Mouse (Mus musculus) MEL (cell line): ENCODE data around the gene Ephb2. TPM values are rescaled to one million over a fixed set of nuclear protein-coding genes. Genes with fewer than 3 reads are reported as not detected.

Experiments
- DNase-seq: peaks from one replicate; pipeline ENCODE4 v3.0.0; 2011; ENCODE audit warnings: low read depth, low spot score
- H3K27ac ChIP-seq: 2 replicates; pipeline ENCODE4 v1.5.1; 2012; ENCODE audit warnings: low read depth, mild to moderate bottlenecking, control low read depth, low read length, moderate library complexity; ENCODE audit not compliant: control insufficient read depth
- H3K27me3 ChIP-seq, 2 experiments: fragments of 150-350 bp in 1 of 2; sonication (generic) in 1 of 2; 2 replicates each; pipeline ENCODE4 v1.6.1; 2012; ENCODE audit warnings: low read length in 2 of 2, mild to moderate bottlenecking in 2 of 2, improper control_type of control experiment in 1 of 2, moderate library complexity in 1 of 2; ENCODE audit not compliant: insufficient read depth in 2 of 2, control insufficient read depth in 1 of 2
- H3K36me3 ChIP-seq, 2 experiments: 2 replicates each; pipeline ENCODE4 v1.6.1; 2012 to 2014; ENCODE audit warnings: low read length in 2 of 2, improper control_type of control experiment in 1 of 2, inconsistent platforms in 1 of 2, mild to moderate bottlenecking in 1 of 2; ENCODE audit not compliant: insufficient read depth in 2 of 2, control insufficient read depth in 1 of 2
- H3K4me1 ChIP-seq, 2 experiments: fragments of 150-350 bp in 1 of 2; sonication (generic) in 1 of 2; 2 replicates each; pipeline ENCODE4 v1.6.1; 2012; ENCODE audit warnings: low read length in 2 of 2, improper control_type of control experiment in 1 of 2, mild to moderate bottlenecking in 1 of 2; ENCODE audit not compliant: insufficient read depth in 2 of 2, control insufficient read depth in 1 of 2
- H3K4me3 ChIP-seq, 2 experiments: fragments of 150-350 bp in 1 of 2; sonication (generic) in 1 of 2; 2 replicates each; pipeline ENCODE4 v1.5.1; 2012; ENCODE audit warnings: low read depth in 2 of 2, low read length in 2 of 2, mild to moderate bottlenecking in 2 of 2, moderate library complexity in 2 of 2, control low read depth in 1 of 2, improper control_type of control experiment in 1 of 2; ENCODE audit not compliant: control insufficient read depth in 1 of 2, insufficient read depth in 1 of 2
- H3K79me2 ChIP-seq: 2 replicates; pipeline ENCODE4 v1.6.1; 2012; ENCODE audit warnings: mild to moderate bottlenecking, low read length, moderate library complexity; ENCODE audit not compliant: control insufficient read depth, poor library complexity, insufficient read depth
- H3K9ac ChIP-seq: 2 replicates; pipeline ENCODE4 v1.6.1; 2012; ENCODE audit warnings: low read depth, mild to moderate bottlenecking, control low read depth, low read length, moderate library complexity; ENCODE audit not compliant: control insufficient read depth, poor library complexity, severe bottlenecking
- H3K9me3 ChIP-seq: fragments of 150-350 bp; sonication (generic); replicated peaks from 2 replicates; pipeline ENCODE4 v1.6.1; 2012; ENCODE audit warnings: mild to moderate bottlenecking, low read length, improper control_type of control experiment, moderate library complexity; ENCODE audit not compliant: insufficient read depth
- BHLHE40 ChIP-seq: IDR thresholded peaks from 2 replicates; pipeline ENCODE4 v1.6.1; 2012; ENCODE audit warnings: low read depth, mild to moderate bottlenecking, inconsistent platforms, low read length, improper control_type of control experiment, borderline replicate concordance
- CHD1 ChIP-seq: IDR thresholded peaks from 2 replicates; pipeline ENCODE4 v1.6.1; 2012; ENCODE audit warnings: low read depth, mild to moderate bottlenecking, inconsistent platforms, low read length, improper control_type of control experiment
- CHD2 ChIP-seq: IDR thresholded peaks from 2 replicates; pipeline ENCODE4 v1.6.1; 2011; ENCODE audit warnings: low read length, improper control_type of control experiment
- CTCF ChIP-seq, 3 experiments: IDR thresholded peaks in 2 of 3; conservative IDR thresholded peaks in 1 of 3; 2 replicates each; pipeline ENCODE4 v1.5.1; 2011 to 2012; ENCODE audit warnings: low read length in 3 of 3, low read depth in 2 of 3, mild to moderate bottlenecking in 2 of 3, improper control_type of control experiment in 1 of 3, inconsistent platforms in 1 of 3, mixed read lengths in 1 of 3, moderate library complexity in 1 of 3; ENCODE audit not compliant: control insufficient read depth in 1 of 3, insufficient read depth in 1 of 3, poor library complexity in 1 of 3, severe bottlenecking in 1 of 3
- E2F4 ChIP-seq: IDR thresholded peaks from 2 replicates; pipeline ENCODE4 v1.6.1; 2011; ENCODE audit warnings: low read depth, low read length, improper control_type of control experiment, borderline replicate concordance
- EP300 ChIP-seq, 2 experiments: IDR thresholded peaks; 2 replicates each; pipeline ENCODE4 v1.6.1; 2011; ENCODE audit warnings: improper control_type of control experiment in 2 of 2, low read length in 2 of 2, low read depth in 1 of 2, mild to moderate bottlenecking in 1 of 2
- ETS1 ChIP-seq: IDR thresholded peaks from 2 replicates; pipeline ENCODE4 v1.6.1; 2012; ENCODE audit warnings: low read depth, mild to moderate bottlenecking, inconsistent platforms, low read length, improper control_type of control experiment, moderate library complexity
- HCFC1 ChIP-seq: IDR thresholded peaks from 2 replicates; pipeline ENCODE4 v1.6.1; 2012; ENCODE audit warnings: low read depth, mild to moderate bottlenecking, inconsistent platforms, low read length, improper control_type of control experiment, moderate library complexity
- KAT2A ChIP-seq: conservative IDR thresholded peaks from 2 replicates; pipeline ENCODE4 v1.6.1; 2012; ENCODE audit warnings: low read depth, low read length, improper control_type of control experiment, inconsistent platforms
- MAX ChIP-seq: IDR thresholded peaks from 2 replicates; pipeline ENCODE4 v1.6.1; 2011; ENCODE audit warnings: low read length, improper control_type of control experiment
- MAZ ChIP-seq: IDR thresholded peaks from 2 replicates; pipeline ENCODE4 v1.6.1; 2012; ENCODE audit warnings: low read depth, mild to moderate bottlenecking, inconsistent platforms, low read length, improper control_type of control experiment
- NELFE ChIP-seq: IDR thresholded peaks from 2 replicates; pipeline ENCODE4 v1.6.1; 2011; ENCODE audit warnings: low read depth, low read length, improper control_type of control experiment
- NRF1 ChIP-seq: IDR thresholded peaks from 2 replicates; pipeline ENCODE4 v1.6.1; 2014; ENCODE audit warnings: low read depth, mild to moderate bottlenecking, inconsistent platforms, low read length, improper control_type of control experiment, moderate library complexity; ENCODE audit not compliant: poor library complexity, insufficient read depth, severe bottlenecking
- POLR2AphosphoS5 ChIP-seq: IDR thresholded peaks from 2 replicates; pipeline ENCODE4 v1.6.1; 2012; ENCODE audit warnings: low read depth, borderline replicate concordance, mild to moderate bottlenecking, inconsistent platforms, low read length, moderate library complexity, mixed read lengths
- RCOR1 ChIP-seq: IDR thresholded peaks from 2 replicates; pipeline ENCODE4 v1.6.1; 2012; ENCODE audit warnings: low read depth, mild to moderate bottlenecking, inconsistent platforms, low read length, improper control_type of control experiment
- TCF12 ChIP-seq: IDR thresholded peaks from 2 replicates; pipeline ENCODE4 v1.6.1; 2014; ENCODE audit warnings: low read depth, mild to moderate bottlenecking, inconsistent platforms, low read length, improper control_type of control experiment, moderate library complexity
- UBTF ChIP-seq: IDR thresholded peaks from 2 replicates; pipeline ENCODE4 v1.6.1; 2012; ENCODE audit warnings: low read depth, mild to moderate bottlenecking, inconsistent platforms, low read length, improper control_type of control experiment, moderate library complexity, borderline replicate concordance; ENCODE audit not compliant: insufficient read depth
- USF1 ChIP-seq: IDR thresholded peaks from 2 replicates; pipeline ENCODE4 v1.6.1; 2014; ENCODE audit warnings: low read depth, mild to moderate bottlenecking, inconsistent platforms, low read length, improper control_type of control experiment, moderate library complexity
- ZC3H11A ChIP-seq: IDR thresholded peaks from 2 replicates; pipeline ENCODE4 v1.6.1; 2012; ENCODE audit warnings: low read depth, mild to moderate bottlenecking, inconsistent platforms, low read length, improper control_type of control experiment
- ZNF384 ChIP-seq: IDR thresholded peaks from 2 replicates; pipeline ENCODE4 v1.6.1; 2012; ENCODE audit warnings: low read depth, mild to moderate bottlenecking, inconsistent platforms, low read length, improper control_type of control experiment
- polyA plus RNA-seq, 2 experiments: library from polyadenylated mRNA; stranded (reverse) in 1 of 2; unstranded in 1 of 2; fragments of >175 nt in 1 of 2; fragments of >200 nt in 1 of 2; gene quantifications; 2 replicates each; pipeline versions ENCODE4 v1.2.1 to v1.2.4; 2012; ENCODE audit warnings: low replicate concordance in 2 of 2, low read depth in 1 of 2; ENCODE audit not compliant: insufficient read length in 2 of 2, insufficient read depth in 1 of 2, missing spikeins in 1 of 2
- total RNA-seq: library from RNA; depleted of rRNA; stranded (reverse); fragments of 300-350 nt; gene quantifications from 2 replicates; pipeline ENCODE4 v1.2.3, GENCODE M21; 2012

The Ephb2 gene
- total and polyA plus RNA-seq, 3 experiments: 1.9 to 4.1 TPM; not detected in 1

- Histone ChIP-seq H3K27ac (no peak overlapping the region), H3K4me1 (no peaks in the 10 kb centered on the region), H3K36me3 (no peaks in the 10 kb centered on the region), H3K27me3 (no peaks in the 10 kb centered on the region), H3K9me3 (no peaks in the 10 kb centered on the region), H3K9ac (no peak overlapping the region), H3K4me3 (no peak overlapping the region), H3K79me2 (no peaks in the 10 kb centered on the region)
- DNase-seq: no peak
- no peak for TF ChIP-seq CTCF (IDR thresholded peaks at IDR 0.05 in 2 of 3, conservative IDR thresholded peaks at IDR 0.05 in 1 of 3; ENCODE audit: control insufficient read depth in 1 of 3, insufficient read depth in 1 of 3, low read depth in 2 of 3, low read length in 3 of 3, poor library complexity in 1 of 3, severe bottlenecking in 1 of 3)
- TF ChIP-seq ZNF384: no peak
- TF ChIP-seq MAX: no peak
- TF ChIP-seq ZC3H11A: no peak
- no peak for TF ChIP-seq EP300 (IDR thresholded peaks at IDR 0.05; ENCODE audit: low read depth in 1 of 2, low read length in 2 of 2)
- no peak for TF ChIP-seq BHLHE40
- TF ChIP-seq POLR2AphosphoS5: no peak
- TF ChIP-seq E2F4: no peak
- no peak for TF ChIP-seq NRF1
- no peak for TF ChIP-seq NELFE
- no peak for TF ChIP-seq CHD2
- no peak for TF ChIP-seq TCF12
- TF ChIP-seq CHD1: no peak
- TF ChIP-seq HCFC1: no peak
- TF ChIP-seq USF1: no peak
- TF ChIP-seq RCOR1: no peak
These were observed 102.4 kb downstream of the Ephb2 start for GRCm38 (mm10) chr4:136733217-136733865.

- H3K36me3 ChIP-seq: no peaks in the 10 kb centered on the region
- H3K9ac ChIP-seq: no peak overlapping the region
- H3K27ac ChIP-seq: no peak overlapping the region
- DNase-seq: no peak
- H3K27me3 ChIP-seq: no peaks in the 10 kb centered on the region; a peak in 1 of 4 replicates
- no peak for TF ChIP-seq EP300 (IDR thresholded peaks at IDR 0.05; ENCODE audit: low read depth in 1 of 2, low read length in 2 of 2)
- no peak for TF ChIP-seq KAT2A
- no peak for TF ChIP-seq MAZ
- no peak for TF ChIP-seq UBTF
- no peak for TF ChIP-seq POLR2AphosphoS5
- TF ChIP-seq NELFE: no peak
- TF ChIP-seq ETS1: no peak
- no peaks in the 10 kb centered on the region for H3K4me1 ChIP-seq
- H3K4me3 ChIP-seq: no peak overlapping the region
- no peaks in the 10 kb centered on the region for H3K9me3 ChIP-seq
- no peaks in the 10 kb centered on the region for H3K79me2 ChIP-seq
These were observed 103.2 kb downstream of the Ephb2 start for GRCm38 (mm10) chr4:136732536-136733121.
